Mouse (Mus musculus) C2C12 (cell line): ENCODE results near the gene Clec10a.

ENCODE experiments used
- CEBPB ChIP-seq: IDR thresholded peaks from one replicate; pipeline ENCODE4 v1.6.1; 2011; ENCODE audit warnings: low read depth, mild to moderate bottlenecking, control low read depth, moderate library complexity
- CTCF ChIP-seq: IDR thresholded peaks from one replicate; pipeline ENCODE4 v1.5.1; 2011; ENCODE audit not compliant: control insufficient read depth, insufficient read depth, insufficient read length
- FOSL1 ChIP-seq: IDR thresholded peaks from one replicate; pipeline ENCODE4 v1.8.0; 2011; ENCODE audit warnings: mild to moderate bottlenecking, low read length; ENCODE audit not compliant: poor library complexity, insufficient read depth, severe bottlenecking
- MAX ChIP-seq: IDR thresholded peaks from one replicate; pipeline ENCODE4 v1.6.1; 2011; ENCODE audit warnings: mild to moderate bottlenecking, control low read depth
- MYOD1 ChIP-seq: IDR thresholded peaks from one replicate; pipeline ENCODE4 v1.6.1; 2011; ENCODE audit warnings: low read depth; ENCODE audit not compliant: control insufficient read depth, insufficient read length
- MYOG ChIP-seq: IDR thresholded peaks from one replicate; pipeline ENCODE4 v1.6.1; 2011; ENCODE audit not compliant: control insufficient read depth, insufficient read length; ENCODE audit errors: extremely low read depth
- USF1 ChIP-seq: IDR thresholded peaks from one replicate; pipeline ENCODE4 v1.6.1; 2011; ENCODE audit warnings: low read depth, mild to moderate bottlenecking, control low read depth, moderate library complexity

DNA sequence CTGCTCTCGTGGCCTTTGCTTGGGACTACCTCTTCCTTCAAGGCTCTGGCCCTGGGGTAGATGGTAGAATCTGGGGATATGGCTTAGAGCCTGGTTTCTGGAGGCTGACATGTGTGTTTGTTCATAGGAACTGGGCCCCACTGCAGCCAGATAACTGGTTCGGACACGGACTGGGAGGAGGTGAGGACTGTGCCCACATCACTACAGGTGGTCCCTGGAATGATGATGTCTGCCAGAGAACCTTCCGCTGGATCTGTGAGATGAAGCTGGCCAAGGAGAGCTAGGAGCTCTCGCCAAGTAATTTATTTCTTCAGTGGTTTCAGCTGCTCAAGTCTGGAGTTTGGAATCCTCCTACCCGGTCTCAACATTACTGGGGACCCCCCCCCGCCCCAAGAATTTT, 14.3 kb downstream of the Clec10a start:
- no peak for TF ChIP-seq CTCF
- no peak for TF ChIP-seq MYOG
- TF ChIP-seq CEBPB: no peak
- TF ChIP-seq USF1: no peak
- TF ChIP-seq MAX: no peak
- TF ChIP-seq MYOD1: no peak
- no peak for TF ChIP-seq FOSL1
